Mouse (Mus musculus) MEL (cell line): ENCODE measurements around the gene Calcb. TPM values are rescaled to one million over a fixed set of nuclear protein-coding genes. Genes with fewer than 3 reads are reported as not detected.

ENCODE experiments used
- DNase-seq: peaks from one replicate; pipeline ENCODE4 v3.0.0; 2011; ENCODE audit warnings: low read depth, low spot score
- H3K27ac ChIP-seq: 2 replicates; pipeline ENCODE4 v1.5.1; 2012; ENCODE audit warnings: low read depth, mild to moderate bottlenecking, control low read depth, low read length, moderate library complexity; ENCODE audit not compliant: control insufficient read depth
- H3K27me3 ChIP-seq, 2 experiments: fragments of 150-350 bp in 1 of 2; sonication (generic) in 1 of 2; 2 replicates each; pipeline ENCODE4 v1.6.1; 2012; ENCODE audit warnings: low read length in 2 of 2, mild to moderate bottlenecking in 2 of 2, improper control_type of control experiment in 1 of 2, moderate library complexity in 1 of 2; ENCODE audit not compliant: insufficient read depth in 2 of 2, control insufficient read depth in 1 of 2
- H3K36me3 ChIP-seq, 2 experiments: 2 replicates each; pipeline ENCODE4 v1.6.1; 2012 to 2014; ENCODE audit warnings: low read length in 2 of 2, improper control_type of control experiment in 1 of 2, inconsistent platforms in 1 of 2, mild to moderate bottlenecking in 1 of 2; ENCODE audit not compliant: insufficient read depth in 2 of 2, control insufficient read depth in 1 of 2
- H3K4me1 ChIP-seq, 2 experiments: fragments of 150-350 bp in 1 of 2; sonication (generic) in 1 of 2; 2 replicates each; pipeline ENCODE4 v1.6.1; 2012; ENCODE audit warnings: low read length in 2 of 2, improper control_type of control experiment in 1 of 2, mild to moderate bottlenecking in 1 of 2; ENCODE audit not compliant: insufficient read depth in 2 of 2, control insufficient read depth in 1 of 2
- H3K4me3 ChIP-seq, 2 experiments: fragments of 150-350 bp in 1 of 2; sonication (generic) in 1 of 2; 2 replicates each; pipeline ENCODE4 v1.5.1; 2012; ENCODE audit warnings: low read depth in 2 of 2, low read length in 2 of 2, mild to moderate bottlenecking in 2 of 2, moderate library complexity in 2 of 2, control low read depth in 1 of 2, improper control_type of control experiment in 1 of 2; ENCODE audit not compliant: control insufficient read depth in 1 of 2, insufficient read depth in 1 of 2
- H3K79me2 ChIP-seq: 2 replicates; pipeline ENCODE4 v1.6.1; 2012; ENCODE audit warnings: mild to moderate bottlenecking, low read length, moderate library complexity; ENCODE audit not compliant: control insufficient read depth, poor library complexity, insufficient read depth
- H3K9ac ChIP-seq: 2 replicates; pipeline ENCODE4 v1.6.1; 2012; ENCODE audit warnings: low read depth, mild to moderate bottlenecking, control low read depth, low read length, moderate library complexity; ENCODE audit not compliant: control insufficient read depth, poor library complexity, severe bottlenecking
- H3K9me3 ChIP-seq: fragments of 150-350 bp; sonication (generic); replicated peaks from 2 replicates; pipeline ENCODE4 v1.6.1; 2012; ENCODE audit warnings: mild to moderate bottlenecking, low read length, improper control_type of control experiment, moderate library complexity; ENCODE audit not compliant: insufficient read depth
- CHD1 ChIP-seq: IDR thresholded peaks from 2 replicates; pipeline ENCODE4 v1.6.1; 2012; ENCODE audit warnings: low read depth, mild to moderate bottlenecking, inconsistent platforms, low read length, improper control_type of control experiment
- CHD2 ChIP-seq: IDR thresholded peaks from 2 replicates; pipeline ENCODE4 v1.6.1; 2011; ENCODE audit warnings: low read length, improper control_type of control experiment
- CTCF ChIP-seq, 3 experiments: IDR thresholded peaks in 2 of 3; conservative IDR thresholded peaks in 1 of 3; 2 replicates each; pipeline ENCODE4 v1.5.1; 2011 to 2012; ENCODE audit warnings: low read length in 3 of 3, low read depth in 2 of 3, mild to moderate bottlenecking in 2 of 3, improper control_type of control experiment in 1 of 3, inconsistent platforms in 1 of 3, mixed read lengths in 1 of 3, moderate library complexity in 1 of 3; ENCODE audit not compliant: control insufficient read depth in 1 of 3, insufficient read depth in 1 of 3, poor library complexity in 1 of 3, severe bottlenecking in 1 of 3
- ELF1 ChIP-seq: IDR thresholded peaks from 2 replicates; pipeline ENCODE4 v1.6.1; 2014; ENCODE audit warnings: low read depth, mild to moderate bottlenecking, inconsistent platforms, low read length, improper control_type of control experiment, moderate library complexity
- GABPA ChIP-seq: IDR thresholded peaks from 2 replicates; pipeline ENCODE4 v1.6.1; 2012; ENCODE audit warnings: low read depth, mild to moderate bottlenecking, inconsistent platforms, low read length, improper control_type of control experiment, moderate library complexity
- GATA1 ChIP-seq: IDR thresholded peaks from 2 replicates; pipeline ENCODE4 v1.6.1; 2011; ENCODE audit warnings: low read depth, low read length, improper control_type of control experiment
- HCFC1 ChIP-seq: IDR thresholded peaks from 2 replicates; pipeline ENCODE4 v1.6.1; 2012; ENCODE audit warnings: low read depth, mild to moderate bottlenecking, inconsistent platforms, low read length, improper control_type of control experiment, moderate library complexity
- JUND ChIP-seq: IDR thresholded peaks from 2 replicates; pipeline ENCODE4 v1.6.1; 2011; ENCODE audit warnings: low read depth, mild to moderate bottlenecking, improper control_type of control experiment, low read length
- KAT2A ChIP-seq: conservative IDR thresholded peaks from 2 replicates; pipeline ENCODE4 v1.6.1; 2012; ENCODE audit warnings: low read depth, low read length, improper control_type of control experiment, inconsistent platforms
- MAFK ChIP-seq: IDR thresholded peaks from 2 replicates; pipeline ENCODE4 v1.6.1; 2011; ENCODE audit warnings: low read depth, mild to moderate bottlenecking, low read length, improper control_type of control experiment, borderline replicate concordance
- MAZ ChIP-seq: IDR thresholded peaks from 2 replicates; pipeline ENCODE4 v1.6.1; 2012; ENCODE audit warnings: low read depth, mild to moderate bottlenecking, inconsistent platforms, low read length, improper control_type of control experiment
- MYB ChIP-seq: IDR thresholded peaks from 2 replicates; pipeline ENCODE4 v1.6.1; 2011; ENCODE audit warnings: mild to moderate bottlenecking, low read depth, low read length, improper control_type of control experiment
- MYC ChIP-seq: IDR thresholded peaks from 2 replicates; pipeline ENCODE4 v1.6.1; 2011; ENCODE audit warnings: low read depth, mild to moderate bottlenecking, low read length, improper control_type of control experiment, moderate library complexity
- POLR2A ChIP-seq, 2 experiments: IDR thresholded peaks; 2 replicates each; pipeline ENCODE4 v1.6.1; 2011 to 2012; ENCODE audit warnings: low read length in 2 of 2, mild to moderate bottlenecking in 2 of 2, control low read depth in 1 of 2, improper control_type of control experiment in 1 of 2, low read depth in 1 of 2, moderate library complexity in 1 of 2; ENCODE audit not compliant: control insufficient read depth in 1 of 2, insufficient read depth in 1 of 2, poor library complexity in 1 of 2
- POLR2AphosphoS5 ChIP-seq: IDR thresholded peaks from 2 replicates; pipeline ENCODE4 v1.6.1; 2012; ENCODE audit warnings: low read depth, borderline replicate concordance, mild to moderate bottlenecking, inconsistent platforms, low read length, moderate library complexity, mixed read lengths
- RAD21 ChIP-seq: IDR thresholded peaks from 2 replicates; pipeline ENCODE4 v1.6.1; 2011; ENCODE audit warnings: mild to moderate bottlenecking, low read depth, low read length, improper control_type of control experiment
- RCOR1 ChIP-seq: IDR thresholded peaks from 2 replicates; pipeline ENCODE4 v1.6.1; 2012; ENCODE audit warnings: low read depth, mild to moderate bottlenecking, inconsistent platforms, low read length, improper control_type of control experiment
- SMC3 ChIP-seq: IDR thresholded peaks from 2 replicates; pipeline ENCODE4 v1.6.1; 2011; ENCODE audit warnings: low read depth, low read length, improper control_type of control experiment
- TAL1 ChIP-seq: IDR thresholded peaks from 2 replicates; pipeline ENCODE4 v1.6.1; 2012; ENCODE audit warnings: mild to moderate bottlenecking, inconsistent platforms, low read length, moderate library complexity, mixed read lengths
- TCF12 ChIP-seq: IDR thresholded peaks from 2 replicates; pipeline ENCODE4 v1.6.1; 2014; ENCODE audit warnings: low read depth, mild to moderate bottlenecking, inconsistent platforms, low read length, improper control_type of control experiment, moderate library complexity
- UBTF ChIP-seq: IDR thresholded peaks from 2 replicates; pipeline ENCODE4 v1.6.1; 2012; ENCODE audit warnings: low read depth, mild to moderate bottlenecking, inconsistent platforms, low read length, improper control_type of control experiment, moderate library complexity, borderline replicate concordance; ENCODE audit not compliant: insufficient read depth
- USF2 ChIP-seq, 2 experiments: IDR thresholded peaks; 2 replicates each; pipeline ENCODE4 v1.6.1; 2011 to 2012; ENCODE audit warnings: improper control_type of control experiment in 2 of 2, low read length in 2 of 2, borderline replicate concordance in 1 of 2, inconsistent platforms in 1 of 2, low read depth in 1 of 2, mild to moderate bottlenecking in 1 of 2; ENCODE audit not compliant: insufficient read depth in 1 of 2
- ZC3H11A ChIP-seq: IDR thresholded peaks from 2 replicates; pipeline ENCODE4 v1.6.1; 2012; ENCODE audit warnings: low read depth, mild to moderate bottlenecking, inconsistent platforms, low read length, improper control_type of control experiment
- ZKSCAN1 ChIP-seq: IDR thresholded peaks from 2 replicates; pipeline ENCODE4 v1.6.1; 2012; ENCODE audit warnings: low read depth, mild to moderate bottlenecking, inconsistent platforms, low read length, improper control_type of control experiment, moderate library complexity
- ZMIZ1 ChIP-seq: IDR thresholded peaks from 2 replicates; pipeline ENCODE4 v1.6.1; 2012; ENCODE audit warnings: low read depth, mild to moderate bottlenecking, inconsistent platforms, low read length, improper control_type of control experiment, moderate library complexity
- ZNF384 ChIP-seq: IDR thresholded peaks from 2 replicates; pipeline ENCODE4 v1.6.1; 2012; ENCODE audit warnings: low read depth, mild to moderate bottlenecking, inconsistent platforms, low read length, improper control_type of control experiment
- polyA plus RNA-seq, 2 experiments: library from polyadenylated mRNA; stranded (reverse) in 1 of 2; unstranded in 1 of 2; fragments of >175 nt in 1 of 2; fragments of >200 nt in 1 of 2; gene quantifications; 2 replicates each; pipeline versions ENCODE4 v1.2.1 to v1.2.4; 2012; ENCODE audit warnings: low replicate concordance in 2 of 2, low read depth in 1 of 2; ENCODE audit not compliant: insufficient read length in 2 of 2, insufficient read depth in 1 of 2, missing spikeins in 1 of 2
- total RNA-seq: library from RNA; depleted of rRNA; stranded (reverse); fragments of 300-350 nt; gene quantifications from 2 replicates; pipeline ENCODE4 v1.2.3, GENCODE M21; 2012

Calcb gene
- total and polyA plus RNA-seq, 3 experiments: not detected

DNA sequence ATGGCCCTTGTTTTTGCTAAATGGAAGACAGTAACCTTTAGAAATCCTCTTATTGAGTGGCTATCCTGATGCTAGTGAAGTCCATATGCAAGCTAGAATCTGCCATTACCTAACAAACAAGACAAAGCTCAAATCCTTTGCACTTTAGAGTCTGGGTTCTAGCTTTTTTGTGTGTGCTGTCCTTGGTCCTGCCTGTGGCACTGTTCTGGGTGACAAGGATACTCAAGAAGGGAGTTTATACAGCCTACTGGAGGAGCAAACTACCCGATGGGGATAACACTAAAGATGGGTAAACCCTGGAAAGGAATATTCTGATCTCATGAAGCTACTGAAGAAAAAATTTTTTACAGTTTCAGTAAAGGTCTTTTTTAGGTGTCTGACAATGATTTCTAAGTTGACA, 11.0 kb upstream of the Calcb start:
- no peak overlapping the region for H3K4me3 ChIP-seq
- DNase-seq: no peak
- H3K79me2 ChIP-seq: no peaks in the 10 kb centered on the region
- H3K4me1 ChIP-seq: no peaks in the 10 kb centered on the region
- no peak overlapping the region for H3K9ac ChIP-seq
- H3K27ac ChIP-seq: no peak overlapping the region
- no peaks in the 10 kb centered on the region for H3K27me3 ChIP-seq
- TF ChIP-seq CHD1 (no peak), JUND (no peak), ELF1 (no peak), ZKSCAN1 (no peak), HCFC1 (no peak), ZNF384 (no peak), MYB (no peak), RAD21 (no peak), CHD2 (no peak), ZMIZ1 (no peak), USF2 (IDR thresholded peaks at IDR 0.05; ENCODE audit: borderline replicate concordance in 1 of 2, insufficient read depth in 1 of 2, low read depth in 1 of 2, low read length in 2 of 2) (no peak), CTCF (IDR thresholded peaks at IDR 0.05 in 2 of 3, conservative IDR thresholded peaks at IDR 0.05 in 1 of 3; ENCODE audit: control insufficient read depth in 1 of 3, insufficient read depth in 1 of 3, low read depth in 2 of 3, low read length in 3 of 3, poor library complexity in 1 of 3, severe bottlenecking in 1 of 3) (no peak), ZC3H11A (no peak)
- TF ChIP-seq, all 39 proteins: peak for 0
- Histone ChIP-seq H3K9me3 (no peaks in the 10 kb centered on the region), H3K36me3 (no peaks in the 10 kb centered on the region)

DNA sequence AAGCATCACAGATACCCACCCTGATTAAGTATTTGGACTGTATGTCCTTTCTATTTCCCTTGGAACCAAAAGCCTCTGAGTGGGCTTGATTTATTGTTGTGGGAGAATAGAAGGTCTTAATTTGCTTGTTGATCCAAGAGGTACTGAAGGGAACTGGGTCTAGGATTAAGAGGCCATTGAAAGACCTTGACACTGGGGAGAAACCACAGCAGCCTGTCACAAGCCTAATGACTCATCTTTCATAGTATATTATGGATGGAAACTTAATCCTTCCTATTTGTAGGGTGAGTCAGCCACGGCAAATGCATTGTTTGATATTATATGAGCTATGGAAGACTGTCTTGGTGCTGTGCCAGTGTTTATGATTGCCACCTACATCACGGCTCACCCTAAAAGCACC, 8.0 kb upstream of the Calcb start:
- TF ChIP-seq KAT2A (no peak), HCFC1 (no peak)
- TF ChIP-seq, all 39 proteins: peak for 0
- no peaks in the 10 kb centered on the region for H3K9me3 ChIP-seq
- no peaks in the 10 kb centered on the region for H3K36me3 ChIP-seq
- H3K9ac ChIP-seq: no peak overlapping the region
- H3K27ac ChIP-seq: no peak overlapping the region
- no peaks in the 10 kb centered on the region for H3K79me2 ChIP-seq
- no peaks in the 10 kb centered on the region for H3K4me1 ChIP-seq
- H3K27me3 ChIP-seq: no peaks in the 10 kb centered on the region
- H3K4me3 ChIP-seq: no peak overlapping the region
- no peak for DNase-seq

DNA sequence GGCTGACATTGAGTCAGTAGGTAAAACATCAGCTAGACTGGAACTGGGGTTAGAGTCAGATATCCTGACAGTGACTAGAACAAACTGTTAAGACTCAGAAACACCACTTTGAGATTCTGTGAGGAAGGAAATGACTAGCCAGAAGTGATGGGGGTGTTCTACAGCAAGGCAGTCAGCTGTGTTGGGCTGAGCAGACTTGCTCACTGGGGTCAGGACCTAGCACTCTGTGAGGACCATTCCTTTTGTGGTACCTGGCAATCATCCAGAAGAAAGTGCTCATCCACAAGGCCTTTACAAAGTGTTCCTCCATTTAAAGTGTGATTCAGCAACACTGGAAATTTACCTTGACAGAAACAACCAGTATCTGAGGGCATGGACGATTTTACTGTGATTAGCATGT, 5.9 kb upstream of the Calcb start:
- no peak for TF ChIP-seq ZMIZ1
- no peak for TF ChIP-seq MAFK
- no peak for TF ChIP-seq MYC
- TF ChIP-seq UBTF: no peak
- TF ChIP-seq ZC3H11A: no peak
- no peak for TF ChIP-seq JUND
- no peak for TF ChIP-seq CHD2
- TF ChIP-seq TAL1: no peak
- no peak for TF ChIP-seq KAT2A
- no peak for TF ChIP-seq CHD1
- no peak for TF ChIP-seq TCF12
- TF ChIP-seq MAZ: no peak
- TF ChIP-seq GATA1: no peak
- no peak for TF ChIP-seq SMC3
- TF ChIP-seq POLR2AphosphoS5: no peak
- no peak for TF ChIP-seq POLR2A (IDR thresholded peaks at IDR 0.05; ENCODE audit: control insufficient read depth in 1 of 2, insufficient read depth in 1 of 2, low read depth in 1 of 2, low read length in 2 of 2, poor library complexity in 1 of 2)
- no peak for TF ChIP-seq RCOR1
- no peak for TF ChIP-seq GABPA
- no peak overlapping the region for H3K4me3 ChIP-seq
- no peaks in the 10 kb centered on the region for H3K4me1 ChIP-seq

More for the DNA sequence above, 5.9 kb upstream of the Calcb start:
- Histone ChIP-seq H3K36me3 (no peaks in the 10 kb centered on the region), H3K79me2 (no peaks in the 10 kb centered on the region), H3K27ac (no peak overlapping the region), H3K9me3 (no peaks in the 10 kb centered on the region), H3K9ac (no peak overlapping the region), H3K27me3 (no peaks in the 10 kb centered on the region)
- no peak for DNase-seq
